Comparison of ENCODE assay signal across 11 mouse cellular contexts in genomic region chr6:31339122-31339947, GRCm38 (mm10). TPM values are rescaled to one million over a fixed set of nuclear protein-coding genes. Genes with fewer than 3 reads are reported as not detected.
A peak's percentile ranks its signal among the peaks of the same experiment; 100 is the strongest.
DNase-seq lines count a peak whose midpoint lies in the region; ATAC-seq and TF ChIP-seq lines count a peak whose summit lies in the region.
"Had no signal": no experiment of that assay in that cellular context is flagged by ENCODE, and none has a peak within 500 bp of the region (broad histone marks: within the 10 kb centered on the region; RNA-seq: fewer than 3 reads in every experiment).

No protein-coding gene starts in this region.

- H3K9me3 ChIP-seq in hindbrain, postnatal 0 days (ENCODE audit: low read length) = no peaks in the 10 kb centered on the region
- no peaks in the 10 kb centered on the region for H3K9me3 ChIP-seq in intestine, embryonic 16.5 days (ENCODE audit: control insufficient read depth, low read length)
- H3K9me3 ChIP-seq: liver, embryonic 15.5 days had no signal

- H3K27me3 ChIP-seq in hindbrain, postnatal 0 days (ENCODE audit: insufficient read depth, low read length) = no peaks in the 10 kb centered on the region
- no peaks in the 10 kb centered on the region for H3K27me3 ChIP-seq in intestine, embryonic 16.5 days (replicated peaks; ENCODE audit: control insufficient read depth, insufficient read depth, low read length)
- H3K27me3 ChIP-seq: liver, embryonic 15.5 days had no signal

- no peak for TF ChIP-seq POLR2A in bone marrow macrophage, adult 2 months (IDR thresholded peaks at IDR 0.05; ENCODE audit: borderline replicate concordance, low read depth, low read length)

- TF ChIP-seq CTCF in bone marrow macrophage, adult 2 months (IDR thresholded peaks at IDR 0.05; ENCODE audit: low read depth, low read length) = no peak
- no peak for TF ChIP-seq CTCF in hindbrain, postnatal 0 days (IDR thresholded peaks at IDR 0.05; ENCODE audit: low read depth)

- H3K9ac ChIP-seq in hindbrain, postnatal 0 days (replicated peaks; ENCODE audit: low read length) = no peak overlapping the region
- H3K9ac ChIP-seq in intestine, embryonic 16.5 days (ENCODE audit: low read depth, low read length) = no peak overlapping the region
- H3K9ac ChIP-seq: liver, embryonic 15.5 days had no signal

- no peaks in the 10 kb centered on the region for H3K36me3 ChIP-seq in hindbrain, postnatal 0 days (ENCODE audit: insufficient read depth, low read length)
- H3K36me3 ChIP-seq in intestine, embryonic 16.5 days (ENCODE audit: control insufficient read depth, insufficient read depth, low read length) = no peaks in the 10 kb centered on the region
- H3K36me3 ChIP-seq: liver, embryonic 15.5 days had no signal

- DNase-seq in layer of hippocampus, adult 11-12 months (ENCODE audit: low spot score) = peak; percentile 38
- no peak for DNase-seq in layer of hippocampus, postnatal 36 days
- peak; percentile 53 for DNase-seq in MN1 (ENCODE audit: low spot score)
- DNase-seq in hindbrain, postnatal 0 days (ENCODE audit: low spot score) = peak; percentile 75
- DNase-seq: cerebellum, adult 8-10 months; thymus, postnatal 25 days had no signal

- H3K4me3 ChIP-seq in bone marrow macrophage, adult 2 months (ENCODE audit: insufficient read depth, low read length) = no peak overlapping the region
- no peak overlapping the region for H3K4me3 ChIP-seq in hindbrain, postnatal 0 days (ENCODE audit: low read length)
- H3K4me3 ChIP-seq in intestine, embryonic 16.5 days (ENCODE audit: low read length) = no peak overlapping the region
- H3K4me3 ChIP-seq: liver, embryonic 15.5 days had no signal

- WGBS in hindbrain, postnatal 0 days = 44% methylated on average over 13 of the region's 13 CpGs
- 43% methylated on average over 13 of the region's 13 CpGs for WGBS in intestine, embryonic 16.5 days

- peaks cover 24% of the 10 kb centered on the region for H3K4me1 ChIP-seq in bone marrow macrophage, adult 2 months (ENCODE audit: control insufficient read depth, insufficient read depth, low read length)
- H3K4me1 ChIP-seq in hindbrain, postnatal 0 days (ENCODE audit: insufficient read depth, low read length) = no peaks in the 10 kb centered on the region
- no peaks in the 10 kb centered on the region for H3K4me1 ChIP-seq in intestine, embryonic 16.5 days (ENCODE audit: control insufficient read depth, insufficient read depth, low read length)
- H3K4me1 ChIP-seq: liver, embryonic 15.5 days had no signal

- H3K27ac ChIP-seq in bone marrow macrophage, adult 2 months (ENCODE audit: insufficient read depth, low read depth, low read length) = peak overlapping the region; percentile 66
- H3K27ac ChIP-seq in hindbrain, postnatal 0 days = peak overlapping the region; percentile 65; the same call in 1 of the 2 replicates
- no peak overlapping the region for H3K27ac ChIP-seq in intestine, embryonic 16.5 days (ENCODE audit: low read length)
- H3K27ac ChIP-seq: liver, embryonic 15.5 days had no signal

- ATAC-seq in hindbrain, postnatal 0 days = peak; percentile 88
- no peak for ATAC-seq in activated CD4-positive, CD25-positive, alpha-beta regulatory T cell, adult 4 months
- ATAC-seq in monocyte, adult 5-6 weeks (replicated peaks; ENCODE audit: insufficient number of reproducible peaks, low FRiP score, low TSS enrichment, poor library complexity, severe bottlenecking) = no peak
- ATAC-seq in intestine, embryonic 16.5 days = no peak

- H3K4me2 ChIP-seq in hindbrain, postnatal 0 days (ENCODE audit: low read depth, low read length) = no peak overlapping the region
- no peak overlapping the region for H3K4me2 ChIP-seq in intestine, embryonic 16.5 days (ENCODE audit: low read depth, low read length)
- H3K4me2 ChIP-seq: liver, embryonic 15.5 days had no signal

RNA-seq across cellular contexts. Expression of gene Mkln1, which starts 59.2 kb away (rescaled TPM):
- total RNA-seq in layer of hippocampus, postnatal 36 days (2021) = 100 to 1,000 TPM; 162 to 166 TPM
- 101 and 110 TPM in 2 replicates for polyA plus RNA-seq in bone marrow macrophage, adult 2 months (2012; ENCODE audit: insufficient read depth, insufficient read length, missing spikeins)
- total RNA-seq in hindbrain, postnatal 0 days (2014; rRNA removed) = 48.7 and 53.4 TPM in 2 replicates
- polyA plus RNA-seq in hindbrain, postnatal 0 days (2015; fragmentation: Nextera tagmentation; extraction: Ambion mirVana) = 88.3 and 89.6 TPM in 2 replicates
- 100 to 1,000 TPM; 325 to 326 TPM for polyA plus RNA-seq in activated CD4-positive, CD25-positive, alpha-beta regulatory T cell, adult 4 months (2017; shearing (Covaris generic))
- total RNA-seq in monocyte, adult 5-6 weeks (2017) = 201 to 306 TPM (median 209 TPM) in 3 replicates
- 168 and 174 TPM in 2 replicates for polyA plus RNA-seq in intestine, embryonic 16.5 days (2015; fragmentation: Nextera tagmentation; extraction: Ambion mirVana)

Comparison
In these comparisons a context has a peak if more than half of its experiments do, and no peak if none do; other contexts are left out.
1. DNase-seq: peak in layer of hippocampus, adult 11-12 months (single experiment), MN1 (single experiment) and hindbrain, postnatal 0 days (single experiment); none in layer of hippocampus, postnatal 36 days (0 of 2).